Mouse (Mus musculus): ENCODE data around the gene Lrrc4c. TPM values are rescaled to one million over a fixed set of nuclear protein-coding genes. Genes with fewer than 3 reads are reported as not detected.

Gene Lrrc4c
- polyA plus RNA-seq, 1 experiment from 2014 or later, result 13.4 TPM

- Histone ChIP-seq H3K27me3 (no peaks in the 10 kb centered on the region), H3K9ac (no peak overlapping the region), H3K36me3 (replicated peaks) (no peaks in the 10 kb centered on the region), H3K4me1 (no peaks in the 10 kb centered on the region), H3K4me2 (no peak overlapping the region), H3K9me3 (no peaks in the 10 kb centered on the region), H3K27ac (no peak overlapping the region), H3K4me3 (replicated peaks) (no peak overlapping the region)
- peak; percentile 36; the same call in 1 of the 2 replicates for ATAC-seq (ENCODE audit: low FRiP score)
- WGBS, result 91% methylated on average over 1 of the region's 1 CpGs
Measured at GRCm38 (mm10) chr2:96401186-96401811, 83.3 kb downstream of the Lrrc4c start.

- no peak for ATAC-seq (ENCODE audit: low FRiP score)
- WGBS, result 24% methylated on average over 2 of the region's 2 CpGs
- Histone ChIP-seq H3K9me3 (no peaks in the 10 kb centered on the region), H3K4me2 (no peak overlapping the region), H3K4me3 (replicated peaks) (no peak overlapping the region), H3K36me3 (replicated peaks) (no peaks in the 10 kb centered on the region), H3K27me3 (no peaks in the 10 kb centered on the region), H3K27ac (no peak overlapping the region), H3K4me1 (no peaks in the 10 kb centered on the region), H3K9ac (no peak overlapping the region)
Measured at GRCm38 (mm10) chr2:96402514-96402913, 84.5 kb downstream of the Lrrc4c start.

GRCm38 (mm10) chr2:96406856-96407255, 88.9 kb downstream of the Lrrc4c start:
- Histone ChIP-seq H3K4me1 (no peaks in the 10 kb centered on the region), H3K9ac (no peak overlapping the region), H3K27ac (no peak overlapping the region), H3K4me3 (replicated peaks) (no peak overlapping the region), H3K27me3 (no peaks in the 10 kb centered on the region), H3K36me3 (replicated peaks) (no peaks in the 10 kb centered on the region), H3K4me2 (no peak overlapping the region), H3K9me3 (no peaks in the 10 kb centered on the region)
- ATAC-seq (ENCODE audit: low FRiP score), result no peak
- WGBS, result 90% methylated on average over 8 of the region's 8 CpGs

- Histone ChIP-seq H3K9ac (no peak overlapping the region), H3K4me1 (no peaks in the 10 kb centered on the region), H3K9me3 (no peaks in the 10 kb centered on the region), H3K27me3 (no peaks in the 10 kb centered on the region), H3K4me2 (no peak overlapping the region), H3K4me3 (replicated peaks) (no peak overlapping the region), H3K27ac (no peak overlapping the region), H3K36me3 (replicated peaks) (no peaks in the 10 kb centered on the region)
- WGBS, result 92% methylated on average over 1 of the region's 1 CpGs
- ATAC-seq (ENCODE audit: low FRiP score), result no peak
Measured at GRCm38 (mm10) chr2:96411182-96411581, 93.2 kb downstream of the Lrrc4c start.

- Histone ChIP-seq H3K9me3 (no peaks in the 10 kb centered on the region), H3K4me1 (no peaks in the 10 kb centered on the region), H3K27ac (no peak overlapping the region), H3K4me2 (no peak overlapping the region), H3K36me3 (replicated peaks) (no peaks in the 10 kb centered on the region), H3K9ac (no peak overlapping the region), H3K27me3 (no peaks in the 10 kb centered on the region), H3K4me3 (replicated peaks) (no peak overlapping the region)
- no peak for ATAC-seq (ENCODE audit: low FRiP score)
Measured at GRCm38 (mm10) chr2:96461566-96461965, 143.6 kb downstream of the Lrrc4c start.

GRCm38 (mm10) chr2:96475674-96476073, 157.7 kb downstream of the Lrrc4c start:
- Histone ChIP-seq H3K36me3 (replicated peaks) (no peaks in the 10 kb centered on the region), H3K27ac (no peak overlapping the region), H3K4me1 (peaks cover 5% of the 10 kb centered on the region; the same call in 1 of the 2 replicates), H3K4me3 (replicated peaks) (no peak overlapping the region), H3K9me3 (no peaks in the 10 kb centered on the region), H3K27me3 (no peaks in the 10 kb centered on the region), H3K9ac (no peak overlapping the region), H3K4me2 (peak overlapping the region; percentile 22)
- 21% methylated on average over 6 of the region's 6 CpGs for WGBS
- ATAC-seq (ENCODE audit: low FRiP score), result peak; percentile 84; the same call in 1 of the 2 replicates

GRCm38 (mm10) chr2:96499116-96499882, 181.3 kb downstream of the Lrrc4c start:
- H3K4me1 ChIP-seq, result peaks cover 3% of the 10 kb centered on the region; the same call in 1 of the 2 replicates
- H3K27me3 ChIP-seq, result no peaks in the 10 kb centered on the region
- H3K9ac ChIP-seq, result no peak overlapping the region
- H3K27ac ChIP-seq, result no peak overlapping the region
- H3K4me2 ChIP-seq, result no peak overlapping the region
- H3K36me3 ChIP-seq (replicated peaks), result no peaks in the 10 kb centered on the region
- no peaks in the 10 kb centered on the region for H3K9me3 ChIP-seq
- WGBS, result 30% methylated on average over 3 of the region's 3 CpGs
- peak; percentile 53; the same call in 1 of the 2 replicates for ATAC-seq (ENCODE audit: low FRiP score)
- no peak overlapping the region for H3K4me3 ChIP-seq (replicated peaks)

GRCm38 (mm10) chr2:96504140-96504539, 186.2 kb downstream of the Lrrc4c start:
- H3K4me3 ChIP-seq (replicated peaks), result no peak overlapping the region
- no peak overlapping the region for H3K9ac ChIP-seq
- WGBS, result 81% methylated on average over 6 of the region's 6 CpGs
- H3K4me1 ChIP-seq, result peaks cover 3% of the 10 kb centered on the region; the same call in 1 of the 2 replicates
- no peaks in the 10 kb centered on the region for H3K27me3 ChIP-seq
- no peaks in the 10 kb centered on the region for H3K9me3 ChIP-seq
- H3K36me3 ChIP-seq (replicated peaks), result no peaks in the 10 kb centered on the region
- no peak overlapping the region for H3K27ac ChIP-seq
- no peak overlapping the region for H3K4me2 ChIP-seq
- no peak for ATAC-seq (ENCODE audit: low FRiP score)

- ATAC-seq (ENCODE audit: low FRiP score), result no peak
- H3K27ac ChIP-seq, result no peak overlapping the region
- H3K9ac ChIP-seq, result no peak overlapping the region
- 78% methylated on average over 1 of the region's 1 CpGs for WGBS
- H3K4me1 ChIP-seq, result no peaks in the 10 kb centered on the region
- no peaks in the 10 kb centered on the region for H3K27me3 ChIP-seq
- no peaks in the 10 kb centered on the region for H3K9me3 ChIP-seq
- H3K4me2 ChIP-seq, result no peak overlapping the region
- H3K36me3 ChIP-seq (replicated peaks), result no peaks in the 10 kb centered on the region
- no peak overlapping the region for H3K4me3 ChIP-seq (replicated peaks)
Measured at GRCm38 (mm10) chr2:96505641-96506040, 187.7 kb downstream of the Lrrc4c start.

- no peak overlapping the region for H3K4me3 ChIP-seq (replicated peaks)
- no peak for ATAC-seq (ENCODE audit: low FRiP score)
- no peaks in the 10 kb centered on the region for H3K36me3 ChIP-seq (replicated peaks)
- H3K27me3 ChIP-seq, result no peaks in the 10 kb centered on the region
- H3K4me2 ChIP-seq, result no peak overlapping the region
- H3K27ac ChIP-seq, result no peak overlapping the region
- H3K9me3 ChIP-seq, result no peaks in the 10 kb centered on the region
- 65% methylated on average over 1 of the region's 1 CpGs for WGBS
- no peak overlapping the region for H3K9ac ChIP-seq
- no peaks in the 10 kb centered on the region for H3K4me1 ChIP-seq
Measured at GRCm38 (mm10) chr2:96508991-96509390, 191.0 kb downstream of the Lrrc4c start.

- Histone ChIP-seq H3K27ac (no peak overlapping the region), H3K4me2 (no peak overlapping the region), H3K4me3 (replicated peaks) (no peak overlapping the region), H3K9ac (no peak overlapping the region), H3K9me3 (no peaks in the 10 kb centered on the region), H3K36me3 (replicated peaks) (no peaks in the 10 kb centered on the region), H3K27me3 (no peaks in the 10 kb centered on the region), H3K4me1 (no peaks in the 10 kb centered on the region)
- ATAC-seq (ENCODE audit: low FRiP score), result no peak
- WGBS, result 76% methylated on average over 3 of the region's 3 CpGs
Measured at GRCm38 (mm10) chr2:96537469-96537868, 219.5 kb downstream of the Lrrc4c start.

GRCm38 (mm10) chr2:96547171-96547570, 229.2 kb downstream of the Lrrc4c start:
- Histone ChIP-seq H3K36me3 (replicated peaks) (no peaks in the 10 kb centered on the region), H3K4me1 (no peaks in the 10 kb centered on the region), H3K4me3 (replicated peaks) (no peak overlapping the region), H3K27ac (no peak overlapping the region), H3K4me2 (no peak overlapping the region), H3K9ac (no peak overlapping the region), H3K9me3 (no peaks in the 10 kb centered on the region), H3K27me3 (no peaks in the 10 kb centered on the region)
- 72% methylated on average over 1 of the region's 1 CpGs for WGBS
- no peak for ATAC-seq (ENCODE audit: low FRiP score)

- H3K27ac ChIP-seq, result no peak overlapping the region
- no peak for ATAC-seq (ENCODE audit: low FRiP score)
- H3K9ac ChIP-seq, result no peak overlapping the region
- no peaks in the 10 kb centered on the region for H3K36me3 ChIP-seq (replicated peaks)
- no peak overlapping the region for H3K4me3 ChIP-seq (replicated peaks)
- no peak overlapping the region for H3K4me2 ChIP-seq
- H3K4me1 ChIP-seq, result no peaks in the 10 kb centered on the region
- 87% methylated on average over 2 of the region's 2 CpGs for WGBS
- H3K9me3 ChIP-seq, result no peaks in the 10 kb centered on the region
- H3K27me3 ChIP-seq, result no peaks in the 10 kb centered on the region
Measured at GRCm38 (mm10) chr2:96573755-96574154, 255.8 kb downstream of the Lrrc4c start.

All from forebrain, embryonic 12.5 days (tissue).